Mouse (Mus musculus): Measurements from ENCODE around the gene Mpp6.

Gene Mpp6

DNA sequence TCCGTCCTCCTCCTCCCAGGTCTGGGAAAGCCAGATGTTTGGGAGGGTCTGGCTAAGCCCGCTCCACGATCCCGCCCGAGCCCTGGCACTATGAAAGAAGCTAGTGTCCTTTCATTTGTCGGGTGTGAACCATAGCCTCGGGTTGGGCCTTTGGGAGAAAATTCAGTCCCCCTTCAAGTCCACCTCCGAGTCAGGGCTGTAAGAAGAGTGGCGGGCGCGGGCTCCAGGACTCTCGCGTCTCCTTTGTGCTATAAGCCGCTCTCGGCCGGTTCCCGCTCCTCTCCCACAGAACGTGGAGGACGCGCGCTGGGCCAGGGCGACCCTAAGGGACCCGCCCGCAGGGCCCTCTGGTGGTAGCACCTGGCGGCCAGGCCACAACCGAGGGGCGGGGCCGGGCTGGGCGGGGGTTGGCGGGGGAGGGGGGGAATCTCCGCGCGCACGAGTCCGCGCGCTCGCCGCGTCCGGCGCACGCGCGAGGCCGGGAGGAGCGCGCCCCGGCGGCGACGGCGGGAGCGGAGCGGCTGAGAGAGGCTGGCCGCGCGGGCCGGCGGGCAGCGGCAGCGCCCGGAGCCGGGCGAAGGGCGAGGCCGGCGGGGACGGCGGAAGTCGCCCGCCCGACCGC, at the start of gene Mpp6:
Mpp6 (plus strand) TSS at position 485 of the 622 bp plus-strand sequence.
- DNase-seq (ENCODE audit: low spot score) = peak; percentile 69

DNA sequence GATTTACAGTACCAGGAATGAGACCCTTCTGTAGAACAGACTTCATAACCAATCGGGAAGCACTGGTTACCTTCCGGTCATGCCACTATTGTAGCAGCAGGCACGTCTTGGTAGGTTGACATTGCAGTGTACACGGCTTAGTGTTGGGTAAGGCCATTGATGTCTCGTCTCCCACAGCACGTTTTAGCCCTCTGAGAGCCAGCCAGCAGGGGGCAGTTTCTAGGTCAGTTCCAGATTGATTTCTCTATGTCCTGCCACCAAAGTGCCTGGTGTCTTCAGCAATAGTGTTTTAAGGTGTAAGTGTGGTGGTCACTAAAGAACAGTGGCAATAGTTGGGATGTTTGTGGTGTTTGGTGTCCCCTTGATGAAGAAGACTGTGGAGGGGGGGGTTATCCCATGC, 43.9 kb upstream of the Mpp6 start:
- DNase-seq (ENCODE audit: low spot score) = no peak

DNA sequence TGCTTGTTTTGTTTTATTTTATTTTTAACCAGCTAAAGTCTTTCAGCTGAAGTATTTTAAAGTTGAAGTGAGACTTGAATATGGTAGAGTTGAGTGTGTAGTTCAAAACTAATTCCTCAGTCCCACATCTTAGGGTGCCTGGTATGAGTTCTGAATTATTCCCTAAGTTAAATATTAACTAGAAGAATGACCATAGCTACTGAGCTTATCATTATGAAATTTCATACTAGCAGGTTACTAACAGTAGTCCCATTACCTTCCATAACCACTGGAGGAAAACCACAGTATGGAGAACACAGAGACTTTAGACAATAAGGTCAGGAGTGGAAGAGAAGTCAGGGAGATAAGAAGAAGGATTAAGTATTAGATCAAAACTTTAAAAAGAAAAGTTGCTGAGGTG, 41.6 kb upstream of the Mpp6 start:
- DNase-seq (ENCODE audit: low spot score) = no peak

DNA sequence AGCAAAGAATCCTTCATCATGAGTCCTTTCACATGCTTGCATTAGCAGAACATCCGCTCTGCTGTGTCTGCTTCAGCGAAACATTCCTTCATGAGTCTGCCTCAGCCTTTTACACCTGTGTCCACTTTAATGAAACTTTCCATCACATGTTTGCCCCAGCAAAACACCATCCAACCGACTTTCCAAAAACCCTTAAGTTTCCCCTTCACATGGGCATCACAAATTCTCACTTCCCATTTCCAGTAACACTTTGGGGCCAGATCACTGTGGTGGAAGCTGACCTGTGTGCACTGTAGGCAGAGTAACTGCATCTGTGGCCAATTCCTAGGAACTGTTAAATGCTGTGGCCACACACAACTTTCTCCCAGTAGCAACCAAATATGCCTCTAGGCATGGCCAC, 34.8 kb upstream of the Mpp6 start:
- no peak for DNase-seq (ENCODE audit: low spot score)

DNA sequence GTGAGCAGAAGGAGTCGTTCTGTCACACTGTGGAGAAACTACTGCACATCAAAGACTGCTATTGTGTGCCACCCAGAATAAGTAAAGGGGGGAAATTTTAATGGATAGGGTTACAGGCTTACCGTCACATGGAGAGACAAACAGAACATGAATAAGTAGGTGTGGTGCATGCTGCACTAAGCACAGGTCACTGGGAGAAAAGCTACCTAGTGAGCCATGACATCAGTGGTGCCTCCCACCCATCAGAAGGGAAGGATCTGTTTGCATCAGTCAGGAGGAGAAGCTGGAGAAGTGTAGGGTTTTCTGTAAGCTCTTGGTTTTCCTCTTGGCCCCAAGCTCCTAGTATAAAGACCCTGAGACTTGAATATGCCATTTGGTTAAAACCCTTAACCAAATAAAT, 33.6 kb upstream of the Mpp6 start:
- DNase-seq (ENCODE audit: low spot score) = no peak

DNA sequence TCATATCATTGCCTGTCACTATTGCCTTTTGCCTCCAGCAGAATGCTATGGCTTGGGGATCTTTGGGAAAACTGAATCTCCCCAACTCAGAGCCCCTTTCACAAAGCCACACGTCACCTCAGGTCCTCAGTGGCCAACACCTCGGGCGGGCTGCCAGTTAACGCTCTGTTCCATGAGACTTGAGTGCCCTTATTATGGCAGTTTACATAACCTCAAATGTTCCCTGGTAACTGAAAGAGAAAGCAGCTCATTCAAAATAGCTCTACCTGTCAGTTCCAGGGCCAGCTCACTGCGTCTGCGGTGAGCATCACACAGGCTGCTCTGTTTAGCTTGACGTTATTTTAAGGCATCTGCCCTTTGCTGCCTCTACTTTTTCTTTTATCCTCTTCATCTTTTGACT, 29.6 kb upstream of the Mpp6 start:
- DNase-seq (ENCODE audit: low spot score) = no peak

DNA sequence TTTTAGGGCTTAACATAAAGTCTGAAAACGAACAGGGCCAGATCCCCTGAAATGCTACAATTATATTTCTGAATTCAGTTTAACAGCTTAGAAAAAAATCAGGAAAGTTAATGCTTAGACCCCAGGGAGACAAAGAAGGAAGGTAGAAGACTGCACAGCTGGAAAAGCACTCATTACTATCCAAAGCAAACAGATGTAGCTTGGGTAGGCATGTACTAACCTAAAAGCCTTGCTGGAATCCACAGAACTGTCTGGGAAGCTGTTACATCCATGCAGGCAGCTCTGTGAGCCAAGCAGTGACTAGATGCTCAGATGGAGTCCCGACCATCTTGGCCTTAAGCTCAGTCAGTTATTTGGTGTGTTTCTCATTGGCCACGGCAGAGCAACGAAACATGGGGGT, 24.8 kb upstream of the Mpp6 start:
- no peak for DNase-seq (ENCODE audit: low spot score)

DNA sequence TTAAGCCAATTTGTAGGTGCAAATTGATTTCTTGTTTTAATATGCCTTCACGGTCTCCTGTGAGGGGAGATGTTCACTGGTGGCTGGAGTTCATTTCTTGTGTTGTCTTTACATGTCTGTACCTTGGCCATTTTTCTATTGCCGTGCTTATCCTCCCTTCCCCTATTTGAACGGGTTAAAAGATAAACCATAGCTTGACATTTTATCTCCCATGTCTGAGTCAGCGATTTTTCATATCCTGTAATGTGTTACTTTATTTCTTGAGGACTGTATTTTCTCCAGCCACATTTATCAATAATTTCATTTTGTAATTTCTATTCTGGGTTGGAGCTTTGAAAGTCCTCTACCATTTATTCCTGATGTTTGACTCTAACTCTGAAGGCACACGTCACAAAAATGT, 20.7 kb upstream of the Mpp6 start:
- no peak for DNase-seq (ENCODE audit: low spot score)

DNA sequence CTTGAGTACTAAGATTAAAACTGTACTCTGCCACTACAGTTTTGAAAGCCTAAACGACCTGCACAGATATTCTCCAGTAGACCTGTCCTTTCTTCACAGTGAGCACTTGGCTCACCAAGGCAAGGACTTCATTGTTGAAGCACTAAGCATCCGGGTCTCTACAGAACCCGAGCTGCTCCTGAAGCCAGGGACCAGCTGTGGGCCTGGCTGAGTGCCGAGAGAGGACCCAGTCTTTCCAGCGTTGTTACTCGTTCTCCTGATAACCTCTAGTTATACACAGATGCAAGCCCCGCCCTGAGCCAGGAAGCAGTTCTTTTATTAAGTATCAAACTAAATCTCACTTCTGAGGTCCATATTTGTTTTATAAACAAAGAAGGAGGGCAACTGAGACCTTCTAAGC, 19.8 kb upstream of the Mpp6 start:
- DNase-seq (ENCODE audit: low spot score) = no peak

DNA sequence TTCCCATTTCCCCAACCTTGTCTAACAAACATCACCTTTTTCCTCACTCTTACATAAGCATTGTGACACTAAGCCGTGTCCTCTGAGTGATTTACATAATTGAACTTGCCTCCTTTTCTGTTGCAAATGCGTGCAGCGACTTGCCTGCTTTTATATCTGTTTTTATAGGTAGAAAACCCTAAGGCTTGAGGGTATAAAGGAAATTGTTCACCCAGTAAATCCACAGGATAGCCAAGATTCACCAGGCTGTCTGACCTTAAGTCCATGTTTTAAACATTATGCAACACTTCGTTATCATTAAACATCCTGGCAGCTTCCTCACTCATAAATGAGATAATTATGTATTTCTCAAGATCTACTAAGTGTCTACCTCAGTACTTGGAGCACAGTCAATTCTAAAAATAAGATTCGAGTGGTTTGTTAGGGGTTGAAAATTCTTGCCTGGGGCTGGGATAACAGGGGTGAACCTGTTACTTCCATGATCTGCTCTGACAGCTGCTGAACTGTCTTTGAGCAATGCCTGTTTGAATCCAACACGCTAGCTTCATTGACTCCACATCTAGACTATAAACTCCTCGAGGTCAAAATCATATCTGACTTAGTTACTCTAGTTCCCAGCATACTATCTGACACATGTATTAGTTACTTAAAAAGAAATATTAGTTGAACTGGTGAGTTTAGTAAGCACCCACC, 18.4 kb upstream of the Mpp6 start:
- DNase-seq (ENCODE audit: low spot score) = no peak

DNA sequence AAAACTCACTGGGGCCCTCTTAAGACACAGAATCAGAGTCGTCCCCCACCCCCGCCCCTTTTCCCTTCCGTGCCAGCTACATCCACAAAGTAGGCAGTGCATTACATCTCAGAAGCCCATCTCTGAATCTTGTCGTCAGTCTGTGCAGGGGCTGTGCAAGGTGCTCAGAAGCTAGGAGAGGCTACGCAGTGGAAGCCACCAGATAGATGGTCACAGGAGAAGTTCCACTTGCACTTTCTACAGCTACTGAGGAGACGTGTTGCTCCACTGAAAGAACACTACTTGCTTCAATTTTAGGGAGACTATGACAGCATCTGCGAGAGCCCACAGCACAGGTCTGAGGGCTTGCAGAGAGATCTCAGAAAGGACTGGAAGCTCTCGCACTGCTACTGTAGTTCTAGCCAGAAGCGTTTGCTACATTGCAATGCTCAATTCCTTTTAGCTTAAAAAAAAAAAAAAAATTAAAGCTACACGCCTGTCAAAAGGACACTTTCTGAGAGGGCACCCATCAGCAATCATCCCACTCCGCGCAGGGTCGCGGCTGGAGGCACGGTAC, 762 bp upstream of the Mpp6 start:
- no peak for DNase-seq (ENCODE audit: low spot score)

DNA sequence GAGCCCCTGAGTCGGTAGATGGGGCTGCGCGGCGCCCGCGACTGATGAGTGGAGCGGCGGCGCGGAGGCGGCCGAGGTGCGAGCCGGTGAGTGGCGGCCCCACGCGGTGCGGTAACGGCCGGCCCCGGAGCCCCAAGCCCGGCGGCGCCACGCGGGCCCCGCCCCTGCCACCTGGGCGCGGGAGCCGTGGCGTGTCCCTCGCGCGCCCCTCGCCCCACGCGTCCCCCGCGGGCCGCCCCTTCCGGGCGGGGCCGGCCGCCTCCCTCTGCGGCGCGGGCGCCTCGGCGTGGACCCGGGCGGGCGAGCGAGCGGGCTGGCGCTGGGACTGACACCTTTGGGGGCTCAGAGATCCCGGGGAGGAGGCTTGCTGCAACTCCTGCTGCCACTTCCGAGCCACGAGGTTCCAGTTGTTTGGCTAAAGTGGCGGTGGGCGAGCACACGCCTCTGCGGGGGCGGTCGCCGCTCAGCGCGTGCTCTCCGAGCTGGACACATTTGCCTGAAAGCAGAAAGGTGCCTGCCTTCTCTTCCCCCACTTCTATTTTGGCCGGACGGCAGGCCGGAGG, 419 bp downstream of the Mpp6 start:
- DNase-seq (ENCODE audit: low spot score) = peak; percentile 42

DNA sequence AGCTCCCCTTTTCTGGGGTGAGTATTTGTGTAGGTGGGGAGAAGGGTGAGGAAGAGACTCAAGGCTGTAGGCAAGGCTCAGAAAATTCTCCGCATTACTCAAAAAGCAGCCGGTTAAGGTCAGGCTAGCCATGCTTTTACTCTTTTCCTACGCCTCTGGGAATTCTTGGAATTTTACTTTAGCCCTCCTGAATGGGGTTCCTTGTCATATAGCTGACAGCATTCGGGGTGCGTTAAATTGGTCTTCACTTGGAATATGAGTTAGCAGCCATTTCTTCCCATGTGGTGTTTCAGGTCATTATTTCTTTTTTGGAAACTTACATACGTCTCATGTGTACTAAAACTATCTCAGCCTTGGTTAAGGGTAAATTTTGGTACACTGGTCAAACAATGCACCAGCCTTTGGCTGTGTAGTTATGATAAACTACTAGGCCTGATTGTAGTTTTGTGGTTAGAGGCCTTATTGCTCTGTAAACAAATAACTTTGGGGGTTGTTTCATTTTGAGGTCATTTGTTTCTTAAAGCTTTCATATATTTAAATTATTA, 1.1 kb downstream of the Mpp6 start:
- DNase-seq (ENCODE audit: low spot score) = no peak

DNA sequence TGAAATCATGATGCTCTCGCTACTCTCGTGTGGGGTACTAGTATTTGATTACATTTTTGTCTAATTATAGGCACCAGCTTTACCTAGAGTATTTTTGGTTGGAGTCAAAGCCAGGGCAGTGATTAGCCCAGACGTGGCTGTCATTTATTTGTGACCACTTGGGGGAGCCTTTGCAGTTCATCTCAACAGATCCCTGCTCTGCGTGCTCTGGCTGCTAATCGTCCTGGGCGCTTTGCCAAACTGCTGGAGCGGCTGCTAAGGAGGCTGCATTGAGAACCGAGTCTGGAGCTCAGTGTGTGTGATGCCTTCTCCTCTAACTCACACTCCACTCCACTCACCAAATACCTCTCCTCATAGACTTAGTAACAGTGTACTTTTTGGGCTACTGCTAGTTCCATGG, 2.7 kb downstream of the Mpp6 start:
- DNase-seq (ENCODE audit: low spot score) = peak; percentile 80

DNA sequence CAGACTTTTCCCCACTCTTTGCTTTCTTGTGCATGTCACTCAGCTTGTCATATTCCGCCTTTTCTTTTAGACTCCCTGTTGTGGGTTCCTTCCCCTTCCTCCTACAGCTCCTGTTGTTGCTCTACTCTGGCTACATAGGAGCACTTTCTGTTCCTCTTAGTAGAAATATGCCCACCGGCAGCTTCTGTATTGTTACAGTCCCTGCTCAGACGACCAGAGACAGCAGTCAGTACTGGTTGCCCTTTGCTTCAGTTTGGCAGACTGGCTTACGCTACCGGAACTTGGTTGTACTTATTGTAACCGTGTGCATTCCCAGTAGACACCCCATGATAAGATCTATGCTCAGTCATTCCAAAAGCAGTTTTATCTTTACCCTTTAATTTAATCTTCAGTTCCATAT, 4.2 kb downstream of the Mpp6 start:
- no peak for DNase-seq (ENCODE audit: low spot score)

DNA sequence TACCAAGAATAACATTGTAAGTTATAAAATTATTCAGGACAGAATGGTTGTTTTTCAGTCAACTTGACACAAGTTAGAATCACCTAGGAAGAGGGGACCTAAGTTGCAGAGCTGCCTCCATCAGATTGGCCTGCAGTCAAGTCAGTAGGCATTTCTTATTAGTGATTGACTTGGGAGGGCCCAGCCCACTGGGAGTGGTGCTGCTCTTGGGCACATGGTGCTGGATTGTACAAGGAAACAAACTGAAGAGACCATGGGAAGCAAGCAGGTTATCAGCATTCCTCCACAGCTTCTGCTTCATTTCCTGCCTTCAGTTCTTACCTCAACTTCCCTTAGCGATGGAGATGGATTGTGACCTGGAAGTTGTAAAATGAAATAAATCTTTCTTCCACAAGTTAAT, 10.9 kb downstream of the Mpp6 start:
- DNase-seq (ENCODE audit: low spot score) = no peak

DNA sequence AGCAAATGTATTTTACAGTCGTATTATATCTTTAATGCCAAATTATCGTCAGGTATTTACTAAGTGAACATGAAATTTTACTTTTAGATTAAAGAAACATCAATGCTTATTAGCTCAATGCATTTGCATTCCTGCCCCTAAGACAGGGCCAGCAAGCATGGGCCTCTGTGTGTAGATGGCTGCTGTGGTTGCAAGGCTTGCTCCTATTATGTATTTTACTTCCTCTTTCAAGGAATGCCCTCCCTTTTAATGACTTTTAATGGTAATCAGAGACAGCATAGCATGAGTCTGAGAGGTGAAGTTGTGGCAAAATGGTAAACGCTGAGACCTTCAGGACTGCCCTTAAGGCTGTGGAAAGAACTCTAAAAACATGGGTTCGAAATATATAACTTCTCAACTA, 12.8 kb downstream of the Mpp6 start:
- no peak for DNase-seq (ENCODE audit: low spot score)

DNA sequence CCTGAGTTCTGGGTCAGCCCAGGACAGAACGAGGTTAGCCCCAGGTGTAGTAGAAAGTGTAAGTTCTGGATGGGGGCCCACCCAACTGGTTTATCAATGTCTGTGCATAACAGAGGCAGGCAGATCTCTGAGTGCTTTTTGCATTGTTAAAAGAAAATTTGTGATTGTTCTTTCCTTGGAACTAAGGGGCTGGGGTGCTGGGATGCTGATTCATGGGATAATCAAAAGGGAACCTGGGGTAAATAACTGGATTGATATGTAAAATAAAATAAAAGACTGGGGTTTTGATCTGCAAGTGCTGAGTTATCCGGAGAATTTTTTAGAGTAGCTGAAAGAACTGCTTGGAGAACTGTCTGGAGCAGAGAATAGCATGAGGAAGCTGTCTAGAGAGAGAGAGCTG, 14.2 kb downstream of the Mpp6 start:
- DNase-seq (ENCODE audit: low spot score) = no peak

DNA sequence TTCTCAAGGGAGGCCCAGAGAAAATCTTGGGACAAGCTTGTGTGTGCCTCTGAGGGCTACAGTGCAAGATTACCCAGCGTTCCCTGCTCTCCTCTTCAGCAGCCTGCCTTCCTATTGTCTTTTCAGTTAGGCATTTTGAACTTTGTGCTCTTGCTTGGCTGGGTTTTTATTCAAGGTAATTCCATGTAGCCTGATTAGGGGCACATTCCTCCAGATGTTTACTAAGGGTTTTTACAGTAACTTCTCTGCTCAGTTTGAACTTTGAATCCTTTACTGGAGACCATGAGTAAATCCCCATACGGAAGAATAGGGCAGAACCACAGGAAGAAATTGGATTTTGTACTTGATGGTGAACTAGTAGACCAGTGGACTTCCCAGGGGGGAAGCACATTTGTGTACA, 16.3 kb downstream of the Mpp6 start:
- DNase-seq (ENCODE audit: low spot score) = no peak

DNA sequence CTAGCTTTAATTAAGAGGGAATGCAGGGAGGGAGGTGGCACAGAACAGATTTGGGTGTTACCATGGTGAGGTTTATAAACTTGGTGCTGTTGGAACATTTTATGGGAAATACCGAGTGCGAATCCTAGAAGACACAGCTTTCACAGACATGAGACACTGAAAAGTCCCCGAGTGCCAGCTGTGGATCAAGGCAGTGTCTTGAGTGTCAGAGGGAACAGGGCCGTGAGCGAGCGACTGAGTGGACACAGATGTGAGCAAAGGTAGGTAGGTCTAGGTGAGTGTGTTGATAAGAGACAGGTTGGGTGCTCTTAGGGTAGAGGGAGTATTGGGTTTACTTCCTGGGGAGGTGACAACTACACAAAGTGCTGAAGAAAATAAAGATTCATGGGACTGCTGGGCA, 17.5 kb downstream of the Mpp6 start:
- DNase-seq (ENCODE audit: low spot score) = no peak

DNA sequence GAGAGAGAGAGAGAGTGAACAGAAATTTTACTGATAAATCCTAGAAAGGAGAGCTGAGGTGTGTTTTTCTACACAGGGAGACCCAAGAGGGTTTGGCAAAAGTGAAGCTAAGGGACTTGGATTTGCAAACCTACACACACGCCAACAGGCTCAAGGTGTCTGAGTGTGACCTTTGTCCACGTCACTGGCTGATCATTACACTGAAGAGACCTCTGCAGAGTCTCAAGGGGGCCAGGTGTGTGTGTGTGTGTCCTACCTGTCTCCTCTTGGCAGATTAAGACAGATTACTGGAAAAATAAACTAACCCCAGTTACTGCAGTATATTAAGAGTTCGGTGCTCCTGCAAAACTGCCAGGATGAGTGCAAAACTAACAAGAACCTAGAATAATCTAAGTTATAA, 27.6 kb downstream of the Mpp6 start:
- DNase-seq (ENCODE audit: low spot score) = no peak

DNA sequence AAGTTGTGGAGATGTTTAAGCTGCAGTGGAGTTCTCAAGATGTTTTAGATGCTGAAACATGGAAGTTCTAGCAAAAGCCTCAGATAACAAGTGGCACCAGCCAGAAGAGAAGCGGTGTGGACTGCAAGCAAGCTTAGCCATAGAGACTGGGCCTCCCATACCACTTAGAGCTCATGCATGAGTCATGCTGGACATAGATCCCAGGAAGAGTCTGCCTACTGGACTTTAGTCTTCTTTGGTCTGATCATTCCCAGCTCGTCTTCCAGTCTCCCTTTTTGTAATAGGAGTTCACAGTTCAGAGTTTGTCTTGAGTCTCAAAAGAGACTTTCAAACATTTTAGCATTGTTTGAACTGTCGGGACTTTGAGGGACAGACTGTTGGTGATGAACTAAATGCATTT, 29.5 kb downstream of the Mpp6 start:
- no peak for DNase-seq (ENCODE audit: low spot score)

DNA sequence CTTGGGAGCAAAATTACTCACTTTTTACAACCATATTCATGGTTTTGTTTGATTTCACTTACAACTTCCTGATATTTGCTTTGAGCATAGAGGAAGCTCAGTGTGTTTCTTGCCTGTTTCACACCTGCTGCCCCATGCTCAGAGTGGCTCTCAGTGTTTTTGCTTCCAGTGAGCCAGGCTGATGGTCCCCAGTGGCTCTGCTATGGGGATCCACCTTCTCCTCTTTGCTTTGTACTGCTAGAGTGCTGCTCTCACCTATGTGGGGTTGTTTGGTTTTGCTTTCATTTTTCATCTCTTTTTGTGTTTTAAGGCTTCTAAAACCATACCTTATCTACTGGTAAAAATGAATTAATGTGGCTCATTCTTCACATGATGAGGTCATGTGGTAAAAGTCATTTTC, 36.1 kb downstream of the Mpp6 start:
- peak; percentile 32 for DNase-seq (ENCODE audit: low spot score)

All from T-cell, adult 2 months (primary cell).